In the genomic region with DNA sequence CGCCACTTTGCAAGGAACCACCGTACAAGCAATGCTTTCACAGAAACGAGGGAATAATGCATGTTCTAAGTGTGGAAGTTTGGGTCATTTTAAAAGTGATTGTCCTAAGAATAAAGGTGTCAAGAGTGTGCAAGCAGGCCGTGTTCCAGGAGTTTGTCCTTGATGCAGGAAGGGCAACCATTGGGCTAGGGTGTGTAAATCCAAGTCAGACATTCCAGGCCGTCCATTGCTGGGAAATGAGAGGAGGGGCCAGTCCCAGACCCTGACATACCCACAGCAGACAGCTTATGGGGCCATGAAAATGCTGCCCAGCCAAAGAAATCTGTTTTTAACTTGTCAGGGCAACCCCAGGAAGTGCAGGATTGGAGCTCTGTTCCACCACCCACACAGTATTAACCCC, we compare ENCODE assay signal across 24 mouse cellular contexts. TPM values are rescaled to one million over a fixed set of nuclear protein-coding genes. Genes with fewer than 3 reads are reported as not detected.
A peak's percentile ranks its signal among the peaks of the same experiment; 100 is the strongest.
DNase-seq lines count a peak whose midpoint lies in the region; ATAC-seq and TF ChIP-seq lines count a peak whose summit lies in the region.
"Had no signal": no experiment of that assay in that cellular context is flagged by ENCODE, and none has a peak within 500 bp of the region (broad histone marks: within the 10 kb centered on the region; RNA-seq: fewer than 3 reads in every experiment).

No protein-coding gene starts in this region.

- TF ChIP-seq CTCF in heart, postnatal 0 days (IDR thresholded peaks at IDR 0.05; ENCODE audit: low read depth) = no peak

- no peaks in the 10 kb centered on the region for H3K9me3 ChIP-seq in heart, postnatal 0 days (replicated peaks; ENCODE audit: control insufficient read depth, low read length)
- H3K9me3 ChIP-seq: embryonic facial prominence, embryonic 12.5 days; forebrain, embryonic 15.5 days; G1E had no signal

- WGBS in heart, postnatal 0 days = 61% methylated on average over 5 of the region's 5 CpGs

- no peak overlapping the region for H3K4me3 ChIP-seq in heart, postnatal 0 days (ENCODE audit: low read depth, low read length)
- H3K4me3 ChIP-seq: embryonic facial prominence, embryonic 10.5 days; embryonic facial prominence, embryonic 12.5 days; forebrain, embryonic 13.5 days; forebrain, embryonic 15.5 days had no signal

- no peaks in the 10 kb centered on the region for H3K36me3 ChIP-seq in heart, postnatal 0 days (replicated peaks; ENCODE audit: control insufficient read depth, insufficient read depth, low read length)
- H3K36me3 ChIP-seq: embryonic facial prominence, embryonic 12.5 days; G1E had no signal

- H3K4me2 ChIP-seq in heart, postnatal 0 days (ENCODE audit: low read depth, low read length) = no peak overlapping the region
- H3K4me2 ChIP-seq: embryonic facial prominence, embryonic 12.5 days; forebrain, embryonic 13.5 days; forebrain, embryonic 15.5 days had no signal

- no peaks in the 10 kb centered on the region for H3K27me3 ChIP-seq in heart, postnatal 0 days (ENCODE audit: control insufficient read depth, insufficient read depth, low read length)
- H3K27me3 ChIP-seq: CH12.LX; embryonic facial prominence, embryonic 12.5 days; forebrain, embryonic 13.5 days; forebrain, embryonic 15.5 days; Patski had no signal

- no peaks in the 10 kb centered on the region for H3K4me1 ChIP-seq in heart, postnatal 0 days (ENCODE audit: control insufficient read depth, insufficient read depth)
- H3K4me1 ChIP-seq: embryonic facial prominence, embryonic 10.5 days; embryonic facial prominence, embryonic 12.5 days; forebrain, embryonic 13.5 days; forebrain, embryonic 15.5 days had no signal

- no peak for ATAC-seq in heart, postnatal 0 days (ENCODE audit: insufficient read depth, low read depth)
- ATAC-seq: activated CD4-positive, CD25-positive, alpha-beta regulatory T cell, adult 4 months; CD4-positive, CD25-positive, alpha-beta regulatory T cell, adult 4 months; forebrain, embryonic 13.5 days; forebrain, embryonic 15.5 days; forebrain, postnatal 0 days; Patski had no signal

- H3K27ac ChIP-seq in heart, postnatal 0 days (ENCODE audit: low read depth) = peak overlapping the region; percentile 50; the same call in 1 of the 2 replicates
- H3K27ac ChIP-seq: embryonic facial prominence, embryonic 10.5 days; embryonic facial prominence, embryonic 12.5 days; forebrain, embryonic 13.5 days; forebrain, embryonic 15.5 days had no signal

- DNase-seq in heart, adult 11 months = peak; percentile 71
- DNase-seq in heart, postnatal 4 days = no peak
- no peak for DNase-seq in heart, postnatal 0 days (ENCODE audit: low spot score)
- no peak for DNase-seq in heart, postnatal 36 days
- DNase-seq in kidney, postnatal 10 days = no peak
- DNase-seq: adrenal gland, adult 8-10 months; adrenal gland, postnatal 14 days; adrenal gland, postnatal 36 days; B cell, adult 2 months; cerebellum, adult 11-12 months; cerebellum, adult 2 months; cerebellum, adult 9-10 months; cerebellum, postnatal 10 days; cerebellum, postnatal 25 days; forebrain, postnatal 0 days had no signal

- intact Hi-C loops in heart, postnatal 36 days (cut with DNase I) = no loop called here

- TF ChIP-seq EP300 in heart, postnatal 0 days (IDR thresholded peaks at IDR 0.05; ENCODE audit: low read depth) = no peak

- H3K9ac ChIP-seq in heart, postnatal 0 days (replicated peaks; ENCODE audit: low read depth, low read length) = no peak overlapping the region
- H3K9ac ChIP-seq: embryonic facial prominence, embryonic 12.5 days; forebrain, embryonic 13.5 days; forebrain, embryonic 15.5 days; forebrain, postnatal 0 days had no signal

RNA-seq across cellular contexts. Expression of a gene that starts 8.9 kb away (rescaled TPM):
- total RNA-seq in heart, postnatal 4 days (2021) = 10 to 100 TPM; 13.3 to 14.3 TPM
- total RNA-seq in heart, postnatal 0 days (2014; rRNA removed; ENCODE audit: low replicate concordance) = 2.4 and 3.1 TPM in 2 replicates
- polyA plus RNA-seq in heart, postnatal 0 days (2015; fragmentation: Nextera tagmentation; extraction: Ambion mirVana) = 8.3 and 9.3 TPM in 2 replicates
- total RNA-seq in heart, postnatal 36 days (2021) = 10 to 100 TPM; 10.9 to 11.9 TPM

RNA-seq across cellular contexts. Expression of a gene that starts 23.2 kb away (rescaled TPM):
- total RNA-seq in heart, postnatal 4 days (2021) = 1 to 10 TPM; 5.3 to 6.7 TPM
- 4.6 and 5.6 TPM in 2 replicates for total RNA-seq in heart, postnatal 0 days (2014; rRNA removed; ENCODE audit: low replicate concordance)
- polyA plus RNA-seq in heart, postnatal 0 days (2015; fragmentation: Nextera tagmentation; extraction: Ambion mirVana) = 8.1 and 8.4 TPM in 2 replicates
- total RNA-seq in heart, postnatal 36 days (2021) = 1 to 10 TPM; 5.2 to 5.7 TPM

RNA-seq across cellular contexts. Expression of a gene that starts 38.7 kb away (rescaled TPM):
- 10 to 100 TPM in 1 of 2 experiments, 1 to 10 TPM in 1; 10.0 to 11.9 TPM for total RNA-seq in heart, postnatal 4 days (2021)
- total RNA-seq in heart, postnatal 0 days (2014; rRNA removed; ENCODE audit: low replicate concordance) = 5.3 and 7.4 TPM in 2 replicates
- polyA plus RNA-seq in heart, postnatal 0 days (2015; fragmentation: Nextera tagmentation; extraction: Ambion mirVana) = 6.0 and 6.1 TPM in 2 replicates
- total RNA-seq in heart, postnatal 36 days (2021) = 10 to 100 TPM in 1 of 2 experiments, 1 to 10 TPM in 1; 9.8 to 11.4 TPM

RNA-seq across cellular contexts. Expression of a gene that starts 46.4 kb away (rescaled TPM):
- under 1 TPM; 0.33 to 0.34 TPM for total RNA-seq in heart, postnatal 4 days (2021)
- total RNA-seq in heart, postnatal 0 days (2014; rRNA removed; ENCODE audit: low replicate concordance) = 2.7 TPM in 1 of 2 replicates, not detected in the other
- polyA plus RNA-seq in heart, postnatal 0 days (2015; fragmentation: Nextera tagmentation; extraction: Ambion mirVana) = 0.55 and 0.56 TPM in 2 replicates
- total RNA-seq in heart, postnatal 36 days (2021) = under 1 TPM; 0.39 to 0.49 TPM

RNA-seq across cellular contexts. Expression of a gene that starts 52.7 kb away (rescaled TPM):
- total RNA-seq in heart, postnatal 4 days (2021) = 1 to 10 TPM; 2.6 to 3.3 TPM
- total RNA-seq in heart, postnatal 0 days (2014; rRNA removed; ENCODE audit: low replicate concordance) = 0.70 and 0.80 TPM in 2 replicates
- 2.2 and 2.5 TPM in 2 replicates for polyA plus RNA-seq in heart, postnatal 0 days (2015; fragmentation: Nextera tagmentation; extraction: Ambion mirVana)
- total RNA-seq in heart, postnatal 36 days (2021) = 1 to 10 TPM; 2.9 TPM
